Mouse (Mus musculus) myocyte (in vitro differentiated cells): ENCODE results near the gene Vti1a. TPM values are rescaled to one million over a fixed set of nuclear protein-coding genes. Genes with fewer than 3 reads are reported as not detected.

ENCODE experiments used
- H3K27me3 ChIP-seq: one replicate; pipeline ENCODE4 v1.6.1; 2011; ENCODE audit not compliant: control insufficient read depth, insufficient read depth, insufficient read length
- H3K36me3 ChIP-seq: one replicate; pipeline ENCODE4 v1.6.1; 2011; ENCODE audit not compliant: control insufficient read depth, insufficient read depth
- H3K4me2 ChIP-seq: one replicate; pipeline ENCODE4 v1.6.1; 2011; ENCODE audit warnings: low read depth, control low read depth
- H3K4me3 ChIP-seq: one replicate; pipeline ENCODE4 v1.5.1; 2011; ENCODE audit warnings: mild to moderate bottlenecking, control low read depth, moderate library complexity
- H3K79me2 ChIP-seq: one replicate; pipeline ENCODE4 v1.6.1; 2011; ENCODE audit not compliant: control insufficient read depth, insufficient read depth
- H3ac ChIP-seq: one replicate; pipeline ENCODE4 v1.6.1; 2011; ENCODE audit not compliant: control insufficient read depth, insufficient read length
- CEBPB ChIP-seq: IDR thresholded peaks from 2 replicates; pipeline ENCODE4 v1.6.1; 2011; ENCODE audit warnings: mild to moderate bottlenecking, moderate library complexity; ENCODE audit not compliant: poor library complexity, insufficient read depth, severe bottlenecking
- E2F4 ChIP-seq: IDR thresholded peaks from one replicate; pipeline ENCODE4 v1.6.1; 2011; ENCODE audit warnings: mild to moderate bottlenecking, control low read depth, moderate library complexity; ENCODE audit not compliant: insufficient read depth
- MAX ChIP-seq: IDR thresholded peaks from one replicate; pipeline ENCODE4 v1.6.1; 2011; ENCODE audit warnings: low read depth, mild to moderate bottlenecking, control low read depth
- MYOD1 ChIP-seq, 3 experiments: IDR thresholded peaks; one replicate each; pipeline ENCODE4 v1.6.1; 2011; ENCODE audit warnings: control low read depth in 2 of 3, low read depth in 2 of 3, mild to moderate bottlenecking in 2 of 3, moderate library complexity in 1 of 3; ENCODE audit not compliant: insufficient read length in 2 of 3, control insufficient read depth in 1 of 3
- MYOG ChIP-seq, 3 experiments: IDR thresholded peaks; one replicate each; pipeline ENCODE4 v1.6.1; 2011; ENCODE audit warnings: control low read depth in 2 of 3, low read depth in 2 of 3, mild to moderate bottlenecking in 2 of 3; ENCODE audit not compliant: insufficient read length in 2 of 3, control insufficient read depth in 1 of 3, insufficient read depth in 1 of 3
- POLR2A ChIP-seq: IDR thresholded peaks from one replicate; pipeline ENCODE4 v1.6.1; 2011; ENCODE audit warnings: low read depth, mild to moderate bottlenecking, control low read depth, moderate library complexity; ENCODE audit not compliant: insufficient read length
- POLR2AphosphoS2 ChIP-seq: IDR thresholded peaks from one replicate; pipeline ENCODE4 v1.6.1; 2011; ENCODE audit warnings: low read depth, control low read depth; ENCODE audit not compliant: insufficient read length
- REST ChIP-seq: IDR thresholded peaks from one replicate; pipeline ENCODE4 v1.6.1; 2011; ENCODE audit warnings: mild to moderate bottlenecking, control low read depth, moderate library complexity; ENCODE audit not compliant: insufficient read depth, insufficient read length
- SRF ChIP-seq: IDR thresholded peaks from one replicate; pipeline ENCODE4 v1.6.1; 2011; ENCODE audit warnings: low read depth; ENCODE audit not compliant: control insufficient read depth, insufficient read length
- TCF12 ChIP-seq: IDR thresholded peaks from one replicate; pipeline ENCODE4 v1.6.1; 2011; ENCODE audit warnings: mild to moderate bottlenecking, control low read depth; ENCODE audit not compliant: poor library complexity, insufficient read depth, severe bottlenecking
- TCF3 ChIP-seq: IDR thresholded peaks from one replicate; pipeline ENCODE4 v1.6.1; 2011; ENCODE audit warnings: low read depth, control low read depth; ENCODE audit not compliant: insufficient read length
- USF1 ChIP-seq: IDR thresholded peaks from one replicate; pipeline ENCODE4 v1.6.1; 2011; ENCODE audit warnings: low read depth, mild to moderate bottlenecking, control low read depth, moderate library complexity
- polyA plus RNA-seq: library from polyadenylated mRNA; unstranded; fragments of >200 nt; fragmentation: generic; extraction: Trizol; gene quantifications from one replicate; pipeline ENCODE4 v1.2.1, GENCODE M21; 2012; ENCODE audit warnings: missing spikeins

Gene Vti1a
- polyA plus RNA-seq, 1 experiment: 10.5 TPM

GRCm38 (mm10) chr19:55571486-55571885 lies 255.4 kb downstream of the Vti1a start:
- H3K36me3 ChIP-seq: no peaks in the 10 kb centered on the region
- H3K27me3 ChIP-seq: no peaks in the 10 kb centered on the region
- no peak overlapping the region for H3ac ChIP-seq
- no peaks in the 10 kb centered on the region for H3K79me2 ChIP-seq
- no peak overlapping the region for H3K4me2 ChIP-seq
- no peak overlapping the region for H3K4me3 ChIP-seq
- TF ChIP-seq E2F4 (no peak), SRF (no peak), CEBPB (no peak), REST (no peak), POLR2AphosphoS2 (no peak), TCF3 (no peak), TCF12 (no peak), POLR2A (no peak), MYOD1 (IDR thresholded peaks at IDR 0.05; ENCODE audit: control insufficient read depth in 1 of 3, insufficient read length in 2 of 3, low read depth in 2 of 3) (no peak), MAX (no peak), MYOG (IDR thresholded peaks at IDR 0.05; ENCODE audit: control insufficient read depth in 1 of 3, insufficient read depth in 1 of 3, insufficient read length in 2 of 3, low read depth in 2 of 3) (no peak)

- H3K36me3 ChIP-seq: no peaks in the 10 kb centered on the region
- no peak overlapping the region for H3K4me2 ChIP-seq
- no peak overlapping the region for H3ac ChIP-seq
- no peaks in the 10 kb centered on the region for H3K27me3 ChIP-seq
- H3K4me3 ChIP-seq: no peak overlapping the region
- H3K79me2 ChIP-seq: no peaks in the 10 kb centered on the region
- TF ChIP-seq MAX (no peak), USF1 (no peak), POLR2A (no peak), CEBPB (no peak), E2F4 (no peak), POLR2AphosphoS2 (no peak), TCF3 (no peak), MYOD1 (IDR thresholded peaks at IDR 0.05; ENCODE audit: control insufficient read depth in 1 of 3, insufficient read length in 2 of 3, low read depth in 2 of 3) (no peak), REST (no peak), SRF (no peak), TCF12 (no peak), MYOG (IDR thresholded peaks at IDR 0.05; ENCODE audit: control insufficient read depth in 1 of 3, insufficient read depth in 1 of 3, insufficient read length in 2 of 3, low read depth in 2 of 3) (no peak)
Measured at GRCm38 (mm10) chr19:55577306-55578042, 261.4 kb downstream of the Vti1a start.

- Histone ChIP-seq H3K4me3 (no peak overlapping the region), H3K36me3 (no peaks in the 10 kb centered on the region), H3K4me2 (no peak overlapping the region), H3ac (no peak overlapping the region), H3K79me2 (no peaks in the 10 kb centered on the region), H3K27me3 (no peaks in the 10 kb centered on the region)
- TF ChIP-seq CEBPB (no peak), MAX (no peak), REST (no peak), MYOG (IDR thresholded peaks at IDR 0.05; ENCODE audit: control insufficient read depth in 1 of 3, insufficient read depth in 1 of 3, insufficient read length in 2 of 3, low read depth in 2 of 3) (no peak), E2F4 (no peak), POLR2A (no peak), USF1 (no peak), TCF12 (no peak), SRF (no peak), TCF3 (no peak), MYOD1 (IDR thresholded peaks at IDR 0.05; ENCODE audit: control insufficient read depth in 1 of 3, insufficient read length in 2 of 3, low read depth in 2 of 3) (no peak), POLR2AphosphoS2 (no peak)
Measured at GRCm38 (mm10) chr19:55578094-55579085, 262.3 kb downstream of the Vti1a start.

- H3K4me2 ChIP-seq: no peak overlapping the region
- no peak overlapping the region for H3ac ChIP-seq
- no peaks in the 10 kb centered on the region for H3K36me3 ChIP-seq
- H3K4me3 ChIP-seq: no peak overlapping the region
- no peak for TF ChIP-seq MYOG (IDR thresholded peaks at IDR 0.05; ENCODE audit: control insufficient read depth in 1 of 3, insufficient read depth in 1 of 3, insufficient read length in 2 of 3, low read depth in 2 of 3)
- TF ChIP-seq TCF3: no peak
- TF ChIP-seq E2F4: no peak
- no peak for TF ChIP-seq MAX
- no peak for TF ChIP-seq MYOD1 (IDR thresholded peaks at IDR 0.05; ENCODE audit: control insufficient read depth in 1 of 3, insufficient read length in 2 of 3, low read depth in 2 of 3)
- TF ChIP-seq POLR2A: no peak
- TF ChIP-seq USF1: no peak
- no peak for TF ChIP-seq TCF12
- TF ChIP-seq CEBPB: no peak
- TF ChIP-seq POLR2AphosphoS2: no peak
- H3K27me3 ChIP-seq: no peaks in the 10 kb centered on the region
- no peaks in the 10 kb centered on the region for H3K79me2 ChIP-seq
Measured at GRCm38 (mm10) chr19:55579310-55579709, 263.2 kb downstream of the Vti1a start.
